Mouse (Mus musculus): Measurements from ENCODE around the gene Mettl7a1.
"Not testable (repeated sequence)": the region's sequence is repeated elsewhere in the genome, so short reads cannot be mapped to it uniquely, and the experiment has no call there.

Gene Mettl7a1

GRCm38 (mm10) chr15:100337847-100338246 is 33.9 kb downstream of the Mettl7a1 start:
- in situ Hi-C loops (cut with MboI, MseI) = not testable (repeated sequence)

GRCm38 (mm10) chr15:100341314-100341980 is 37.5 kb downstream of the Mettl7a1 start:
- in situ Hi-C loops (cut with MboI, MseI) = not testable (repeated sequence)

GRCm38 (mm10) chr15:100345484-100345883 is 41.5 kb downstream of the Mettl7a1 start:
- in situ Hi-C loops (cut with MboI, MseI) = no loop called here

GRCm38 (mm10) chr15:100346761-100347160 is 42.8 kb downstream of the Mettl7a1 start:
- in situ Hi-C loops (cut with MboI, MseI) = no loop called here

- in situ Hi-C loops (cut with MboI, MseI) = no loop called here
These were observed 45.6 kb downstream of the Mettl7a1 start for GRCm38 (mm10) chr15:100349496-100349895.

GRCm38 (mm10) chr15:100351501-100352060 is 47.6 kb downstream of the Mettl7a1 start:
- in situ Hi-C loops (cut with MboI, MseI) = no loop called here

GRCm38 (mm10) chr15:100352711-100353250 is 48.8 kb downstream of the Mettl7a1 start, which contains the start of the genes Methig1 and Mettl7a2:
Gene Methig1 (plus strand): TSS chr15:100353149.
Gene Mettl7a2 (plus strand): TSS chr15:100353200.
- in situ Hi-C loops (cut with MboI, MseI) = no loop called here

- in situ Hi-C loops (cut with MboI, MseI) = not testable (repeated sequence)
These were observed 49.5 kb downstream of the Mettl7a1 start for GRCm38 (mm10) chr15:100353399-100353798.

- in situ Hi-C loops (cut with MboI, MseI) = no loop called here
These were observed 51.9 kb downstream of the Mettl7a1 start for GRCm38 (mm10) chr15:100355876-100356275.

- in situ Hi-C loops (cut with MboI, MseI) = no loop called here
These were observed 60.3 kb downstream of the Mettl7a1 start, which contains the start of gene Higd1c for GRCm38 (mm10) chr15:100364242-100364641. Gene Higd1c (plus strand): TSS chr15:100364542.

GRCm38 (mm10) chr15:100365967-100366366 is 62.0 kb downstream of the Mettl7a1 start:
- in situ Hi-C loops (cut with MboI, MseI) = not testable (repeated sequence)

GRCm38 (mm10) chr15:100367119-100367518 is 63.2 kb downstream of the Mettl7a1 start:
- in situ Hi-C loops (cut with MboI, MseI) = no loop called here

GRCm38 (mm10) chr15:100375066-100375465 is 71.1 kb downstream of the Mettl7a1 start:
- in situ Hi-C loops (cut with MboI, MseI) = loop anchor here (5.0 kb wide), 1 partner anchor 43 kb away; the partner anchor contains the start of gene Mettl7a3 (in 2 of the 2)

GRCm38 (mm10) chr15:100377847-100378505 is 74.0 kb downstream of the Mettl7a1 start:
- in situ Hi-C loops (cut with MboI, MseI) = loop anchor here (5.0 kb wide), 1 partner anchor 46 kb away; the partner anchor contains the start of gene Mettl7a3 (in 2 of the 2)

Measured in T-helper 17 cell (primary cell).